Mouse (Mus musculus): ENCODE results near the gene Cers6. TPM values are rescaled to one million over a fixed set of nuclear protein-coding genes. Genes with fewer than 3 reads are reported as not detected.

Cers6 gene
- polyA plus RNA-seq, 1 experiment from 2014 or later = 55.0 TPM

- Histone ChIP-seq H3K4me2 (replicated peaks) (no peak overlapping the region), H3K9me3 (no peaks in the 10 kb centered on the region), H3K9ac (replicated peaks) (no peak overlapping the region), H3K36me3 (no peaks in the 10 kb centered on the region), H3K27me3 (no peaks in the 10 kb centered on the region), H3K4me1 (peaks cover 21% of the 10 kb centered on the region), H3K27ac (replicated peaks) (no peak overlapping the region; the same call in 1 of the 2 replicates), H3K4me3 (no peak overlapping the region)
- ATAC-seq (replicated peaks) = peak; percentile 90
- 15% methylated on average over 7 of the region's 7 CpGs for WGBS
Measured at GRCm38 (mm10) chr2:69011392-69011791, 150.2 kb downstream of the Cers6 start.

GRCm38 (mm10) chr2:69011860-69012259 is 150.6 kb downstream of the Cers6 start:
- no peaks in the 10 kb centered on the region for H3K27me3 ChIP-seq
- H3K4me3 ChIP-seq = no peak overlapping the region
- H3K4me2 ChIP-seq (replicated peaks) = no peak overlapping the region
- H3K9ac ChIP-seq (replicated peaks) = no peak overlapping the region
- 0 out of 2 replicates have a peak, but pooled peaks have one; percentile 23 for ATAC-seq (replicated peaks)
- peak overlapping the region; percentile 56 for H3K27ac ChIP-seq (replicated peaks)
- H3K4me1 ChIP-seq = peaks cover 21% of the 10 kb centered on the region
- H3K36me3 ChIP-seq = no peaks in the 10 kb centered on the region
- no peaks in the 10 kb centered on the region for H3K9me3 ChIP-seq
- WGBS = 66% methylated on average over 2 of the region's 2 CpGs

GRCm38 (mm10) chr2:69014241-69014640 is 153.0 kb downstream of the Cers6 start:
- no peak overlapping the region for H3K4me2 ChIP-seq (replicated peaks)
- WGBS = 94% methylated on average over 9 of the region's 9 CpGs
- H3K4me3 ChIP-seq = no peak overlapping the region
- no peak for ATAC-seq (replicated peaks)
- no peaks in the 10 kb centered on the region for H3K36me3 ChIP-seq
- H3K9me3 ChIP-seq = no peaks in the 10 kb centered on the region
- H3K9ac ChIP-seq (replicated peaks) = no peak overlapping the region
- no peak overlapping the region for H3K27ac ChIP-seq (replicated peaks)
- H3K27me3 ChIP-seq = no peaks in the 10 kb centered on the region
- H3K4me1 ChIP-seq = peaks cover 21% of the 10 kb centered on the region

- Histone ChIP-seq H3K27me3 (no peaks in the 10 kb centered on the region), H3K9me3 (no peaks in the 10 kb centered on the region), H3K9ac (replicated peaks) (no peak overlapping the region), H3K27ac (replicated peaks) (no peak overlapping the region), H3K4me2 (replicated peaks) (no peak overlapping the region), H3K4me3 (no peak overlapping the region), H3K4me1 (peaks cover 21% of the 10 kb centered on the region), H3K36me3 (no peaks in the 10 kb centered on the region)
- ATAC-seq (replicated peaks) = no peak
- WGBS = 86% methylated on average over 9 of the region's 9 CpGs
Measured at GRCm38 (mm10) chr2:69015172-69015724, 154.0 kb downstream of the Cers6 start.

GRCm38 (mm10) chr2:69015822-69016221 is 154.6 kb downstream of the Cers6 start:
- no peaks in the 10 kb centered on the region for H3K36me3 ChIP-seq
- WGBS = 88% methylated on average over 5 of the region's 5 CpGs
- peaks cover 20% of the 10 kb centered on the region for H3K4me1 ChIP-seq
- no peak overlapping the region for H3K4me2 ChIP-seq (replicated peaks)
- H3K4me3 ChIP-seq = no peak overlapping the region
- H3K9me3 ChIP-seq = no peaks in the 10 kb centered on the region
- no peak overlapping the region for H3K27ac ChIP-seq (replicated peaks)
- H3K9ac ChIP-seq (replicated peaks) = no peak overlapping the region
- no peaks in the 10 kb centered on the region for H3K27me3 ChIP-seq
- ATAC-seq (replicated peaks) = no peak

- ATAC-seq (replicated peaks) = no peak
- no peak overlapping the region for H3K4me2 ChIP-seq (replicated peaks)
- WGBS = 91% methylated on average over 13 of the region's 13 CpGs
Measured at GRCm38 (mm10) chr2:69019026-69019565, 157.9 kb downstream of the Cers6 start.

GRCm38 (mm10) chr2:69019821-69020489 is 158.7 kb downstream of the Cers6 start:
- no peak overlapping the region for H3K4me3 ChIP-seq
- H3K4me2 ChIP-seq (replicated peaks) = no peak overlapping the region
- H3K36me3 ChIP-seq = no peaks in the 10 kb centered on the region
- ATAC-seq (replicated peaks) = no peak
- no peaks in the 10 kb centered on the region for H3K9me3 ChIP-seq
- H3K9ac ChIP-seq (replicated peaks) = no peak overlapping the region
- WGBS = 88% methylated on average over 6 of the region's 6 CpGs
- peaks cover 5% of the 10 kb centered on the region for H3K4me1 ChIP-seq
- no peak overlapping the region for H3K27ac ChIP-seq (replicated peaks)
- no peaks in the 10 kb centered on the region for H3K27me3 ChIP-seq

More at GRCm38 (mm10) chr2:69019026-69019565, 157.9 kb downstream of the Cers6 start:
- no peaks in the 10 kb centered on the region for H3K36me3 ChIP-seq
- no peaks in the 10 kb centered on the region for H3K9me3 ChIP-seq
- H3K27me3 ChIP-seq = no peaks in the 10 kb centered on the region
- H3K4me3 ChIP-seq = no peak overlapping the region
- no peak overlapping the region for H3K9ac ChIP-seq (replicated peaks)
- peaks cover 2% of the 10 kb centered on the region for H3K4me1 ChIP-seq
- H3K27ac ChIP-seq (replicated peaks) = no peak overlapping the region

- H3K9ac ChIP-seq (replicated peaks) = no peak overlapping the region
- H3K4me2 ChIP-seq (replicated peaks) = no peak overlapping the region
- H3K4me3 ChIP-seq = no peak overlapping the region
- H3K27me3 ChIP-seq = no peaks in the 10 kb centered on the region
- peaks cover 5% of the 10 kb centered on the region for H3K4me1 ChIP-seq
- 88% methylated on average over 4 of the region's 4 CpGs for WGBS
- no peak overlapping the region; the same call in 1 of the 2 replicates for H3K27ac ChIP-seq (replicated peaks)
- H3K36me3 ChIP-seq = no peaks in the 10 kb centered on the region
- peak; percentile 64 for ATAC-seq (replicated peaks)
- no peaks in the 10 kb centered on the region for H3K9me3 ChIP-seq
Measured at GRCm38 (mm10) chr2:69020636-69021310, 159.5 kb downstream of the Cers6 start.

GRCm38 (mm10) chr2:69021516-69021915 is 160.3 kb downstream of the Cers6 start:
- H3K27me3 ChIP-seq = no peaks in the 10 kb centered on the region
- H3K4me2 ChIP-seq (replicated peaks) = no peak overlapping the region
- H3K36me3 ChIP-seq = no peaks in the 10 kb centered on the region
- no peaks in the 10 kb centered on the region for H3K9me3 ChIP-seq
- peaks cover 5% of the 10 kb centered on the region for H3K4me1 ChIP-seq
- no peak overlapping the region for H3K9ac ChIP-seq (replicated peaks)
- ATAC-seq (replicated peaks) = no peak
- no peak overlapping the region for H3K4me3 ChIP-seq
- 39% methylated on average over 4 of the region's 4 CpGs for WGBS
- 0 out of 2 replicates have a peak overlapping the region, but pooled peaks have one; percentile 14 for H3K27ac ChIP-seq (replicated peaks)

- no peak overlapping the region for H3K4me2 ChIP-seq (replicated peaks)
- H3K27ac ChIP-seq (replicated peaks) = no peak overlapping the region
- H3K27me3 ChIP-seq = no peaks in the 10 kb centered on the region
- no peak overlapping the region for H3K4me3 ChIP-seq
- no peaks in the 10 kb centered on the region for H3K9me3 ChIP-seq
- no peak overlapping the region for H3K9ac ChIP-seq (replicated peaks)
- 79% methylated on average over 2 of the region's 2 CpGs for WGBS
- peaks cover 5% of the 10 kb centered on the region for H3K4me1 ChIP-seq
- H3K36me3 ChIP-seq = no peaks in the 10 kb centered on the region
- ATAC-seq (replicated peaks) = no peak
Measured at GRCm38 (mm10) chr2:69024856-69025255, 163.6 kb downstream of the Cers6 start.

GRCm38 (mm10) chr2:69032562-69032961 is 171.3 kb downstream of the Cers6 start:
- H3K27me3 ChIP-seq = no peaks in the 10 kb centered on the region
- H3K4me1 ChIP-seq = 0 out of 2 replicates have a peak, but pooled peaks cover 4% of the 10 kb centered on the region
- no peak overlapping the region for H3K4me2 ChIP-seq (replicated peaks)
- H3K27ac ChIP-seq (replicated peaks) = no peak overlapping the region
- no peak for ATAC-seq (replicated peaks)
- 79% methylated on average over 2 of the region's 2 CpGs for WGBS
- H3K36me3 ChIP-seq = no peaks in the 10 kb centered on the region
- no peak overlapping the region for H3K9ac ChIP-seq (replicated peaks)
- H3K9me3 ChIP-seq = no peaks in the 10 kb centered on the region
- H3K4me3 ChIP-seq = no peak overlapping the region

GRCm38 (mm10) chr2:69035457-69035856 is 174.2 kb downstream of the Cers6 start:
- no peak overlapping the region for H3K9ac ChIP-seq (replicated peaks)
- no peak overlapping the region for H3K4me2 ChIP-seq (replicated peaks)
- H3K4me3 ChIP-seq = no peak overlapping the region
- H3K9me3 ChIP-seq = no peaks in the 10 kb centered on the region
- WGBS = 12% methylated on average over 4 of the region's 4 CpGs
- no peak overlapping the region for H3K27ac ChIP-seq (replicated peaks)
- H3K4me1 ChIP-seq = 0 out of 2 replicates have a peak, but pooled peaks cover 4% of the 10 kb centered on the region
- no peaks in the 10 kb centered on the region for H3K36me3 ChIP-seq
- H3K27me3 ChIP-seq = no peaks in the 10 kb centered on the region
- no peak for ATAC-seq (replicated peaks)

Data from forebrain, embryonic 15.5 days (tissue).